Mouse (Mus musculus) c-Kit-positive CD71-positive TER-119-positive erythroid progenitor cells, embryonic 14.5 days (primary cell): Measurements from ENCODE around the gene Olr1.

Source experiments
- DNase-seq: peaks from one replicate; pipeline ENCODE4 v3.0.0-alpha.2; 2013; ENCODE audit warnings: low spot score

The Olr1 gene

GRCm38 (mm10) chr6:129507024-129507423, at the start of gene Olr1:
TSS of gene Olr1 (minus strand) at chr6:129507165.
- no peak for DNase-seq

GRCm38 (mm10) chr6:129548009-129548408, 41.0 kb upstream of the Olr1 start:
- DNase-seq: no peak

- no peak for DNase-seq
Observed at GRCm38 (mm10) chr6:129547277-129547676, 40.3 kb upstream of the Olr1 start.

GRCm38 (mm10) chr6:129543709-129544606, 37.0 kb upstream of the Olr1 start:
- peak; percentile 59 for DNase-seq

GRCm38 (mm10) chr6:129542540-129542939, 35.6 kb upstream of the Olr1 start:
- DNase-seq: no peak

GRCm38 (mm10) chr6:129541931-129542330, 35.0 kb upstream of the Olr1 start:
- no peak for DNase-seq

GRCm38 (mm10) chr6:129538555-129538954, 31.6 kb upstream of the Olr1 start:
- DNase-seq: no peak

- no peak for DNase-seq
Observed at GRCm38 (mm10) chr6:129535723-129536122, 28.8 kb upstream of the Olr1 start.

GRCm38 (mm10) chr6:129534627-129535190, 27.7 kb upstream of the Olr1 start:
- DNase-seq: no peak

GRCm38 (mm10) chr6:129534057-129534456, 27.1 kb upstream of the Olr1 start:
- DNase-seq: no peak

GRCm38 (mm10) chr6:129532942-129533860, 26.2 kb upstream of the Olr1 start, which contains the start of gene Gabarapl1:
TSS of gene Gabarapl1 (plus strand) at chr6:129533160.
- DNase-seq: peak; percentile 73

- DNase-seq: no peak
Observed at GRCm38 (mm10) chr6:129532556-129532941, 25.6 kb upstream of the Olr1 start.

- no peak for DNase-seq
Observed at GRCm38 (mm10) chr6:129530261-129530660, 23.3 kb upstream of the Olr1 start.

- no peak for DNase-seq
Observed at GRCm38 (mm10) chr6:129529605-129530004, 22.6 kb upstream of the Olr1 start.

- no peak for DNase-seq
Observed at GRCm38 (mm10) chr6:129527416-129527815, 20.5 kb upstream of the Olr1 start.

- DNase-seq: no peak
Observed at GRCm38 (mm10) chr6:129526069-129526468, 19.1 kb upstream of the Olr1 start.

- DNase-seq: no peak
Observed at GRCm38 (mm10) chr6:129517752-129518408, 10.9 kb upstream of the Olr1 start.

- DNase-seq: no peak
Observed at GRCm38 (mm10) chr6:129516388-129516787, 9.4 kb upstream of the Olr1 start.

GRCm38 (mm10) chr6:129515068-129515467, 8.1 kb upstream of the Olr1 start:
- no peak for DNase-seq

GRCm38 (mm10) chr6:129514376-129514775, 7.4 kb upstream of the Olr1 start:
- DNase-seq: no peak

GRCm38 (mm10) chr6:129513409-129513808, 6.4 kb upstream of the Olr1 start:
- DNase-seq: no peak

GRCm38 (mm10) chr6:129512868-129513267, 5.9 kb upstream of the Olr1 start:
- no peak for DNase-seq
